Mouse (Mus musculus) kidney, adult 2 months (tissue): Measurements from ENCODE around the gene Rnf43. TPM values are rescaled to one million over a fixed set of nuclear protein-coding genes. Genes with fewer than 3 reads are reported as not detected.

Experiments
- DNase-seq: peaks from one replicate; pipeline ENCODE4 v3.0.0; 2021
- H3K27ac ChIP-seq: fragments of 200-500 bp; 2 replicates; pipeline ENCODE4 v1.5.1; 2012; ENCODE audit warnings: low read depth, low read length, control low read depth, inconsistent platforms; ENCODE audit not compliant: insufficient read depth
- H3K27me3 ChIP-seq: fragments of 200-500 bp; replicated peaks from 2 replicates; pipeline ENCODE4 v1.6.1; 2012; ENCODE audit warnings: mild to moderate bottlenecking, moderate library complexity, low read length, inconsistent platforms; ENCODE audit not compliant: control insufficient read depth, insufficient read depth
- H3K36me3 ChIP-seq: fragments of 200-500 bp; 2 replicates; pipeline ENCODE4 v1.6.1; 2012; ENCODE audit warnings: mild to moderate bottlenecking, moderate library complexity, low read length, inconsistent platforms; ENCODE audit not compliant: control insufficient read depth, insufficient read depth
- H3K4me1 ChIP-seq: fragments of 200-500 bp; 2 replicates; pipeline ENCODE4 v1.6.1; 2011; ENCODE audit warnings: low read length; ENCODE audit not compliant: control insufficient read depth, insufficient read depth
- H3K4me3 ChIP-seq: fragments of 200-500 bp; 2 replicates; pipeline ENCODE4 v1.5.1; 2011; ENCODE audit warnings: mild to moderate bottlenecking, low read depth, low read length, control low read depth; ENCODE audit not compliant: insufficient read depth
- CTCF ChIP-seq: fragments of 200-500 bp; conservative IDR thresholded peaks from 2 replicates; pipeline ENCODE4 v1.5.1; 2011; ENCODE audit warnings: low read depth, mild to moderate bottlenecking, control low read depth, low read length, moderate library complexity, mixed read lengths; ENCODE audit not compliant: insufficient read depth, insufficient read length
- POLR2A ChIP-seq: fragments of 200-500 bp; IDR thresholded peaks from one replicate; pipeline ENCODE4 v1.6.1; 2011; ENCODE audit warnings: low read depth, low read length, control low read depth
- whole genome bisulfite sequencing: fragments of 180-500 bp; shearing (Covaris S2); methylation state at CpG from one replicate; pipeline ENCODE4 v1.1.7; 2018; 5-methylcytosine and 5-hydroxymethylcytosine counted together
- polyA plus RNA-seq: library from polyadenylated mRNA; depleted of rRNA; stranded (reverse); fragments of >200 nt; gene quantifications from 2 replicates; pipeline ENCODE4 v1.2.3, GENCODE M21; 2012

Gene Rnf43
- polyA plus RNA-seq, 1 experiment: 4.0 TPM

DNA sequence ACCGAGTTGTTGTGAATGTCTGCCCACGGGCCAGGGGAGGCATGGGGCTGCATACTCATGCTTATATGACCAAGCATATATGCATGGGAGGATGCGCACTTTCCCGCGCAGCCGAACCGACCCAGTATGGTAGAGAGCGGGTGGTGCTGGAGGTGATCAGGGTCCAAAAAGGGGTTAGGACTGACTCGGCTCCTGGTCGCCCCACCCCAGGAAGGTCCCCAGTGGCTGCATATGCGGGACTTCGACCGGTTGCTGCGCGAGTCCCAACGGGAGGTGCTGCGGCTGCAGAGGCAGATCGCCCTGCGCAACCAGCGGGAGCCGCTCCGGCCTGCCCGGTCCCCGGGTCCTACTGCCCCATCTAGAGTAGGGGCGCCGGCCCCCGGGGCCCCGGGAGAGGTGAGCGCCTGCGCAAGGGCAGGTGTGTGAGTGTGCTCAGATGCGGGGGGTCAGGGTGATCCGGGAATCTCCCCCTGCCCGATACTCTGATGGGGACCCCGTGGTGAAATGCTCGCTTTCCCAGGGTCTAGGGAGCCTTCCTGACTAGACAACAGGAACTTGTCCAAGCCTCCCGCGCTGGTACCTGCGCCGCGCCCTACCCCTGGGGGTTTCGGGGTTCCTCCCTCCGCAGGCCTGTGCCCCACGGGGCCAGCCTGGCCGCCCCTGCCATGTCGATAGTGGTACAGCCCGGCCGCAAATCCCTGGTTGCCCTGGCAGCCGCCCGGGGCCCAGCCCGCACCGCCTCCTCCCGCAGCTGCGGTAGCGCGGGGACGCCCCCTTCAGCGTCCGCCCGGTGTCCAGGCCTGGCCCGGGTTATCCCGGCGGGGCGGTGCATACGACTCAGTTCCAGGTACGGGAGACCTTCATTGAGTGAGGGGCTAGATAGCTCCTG, 101.7 kb downstream of the Rnf43 start:
- Histone ChIP-seq H3K27me3 (no peaks in the 10 kb centered on the region), H3K4me3 (peak overlapping the region; percentile 43), H3K4me1 (no peaks in the 10 kb centered on the region), H3K36me3 (no peaks in the 10 kb centered on the region), H3K27ac (no peak overlapping the region)
- WGBS: 2% methylated on average over 65 of the region's 65 CpGs
- no peak for DNase-seq
- no peak for TF ChIP-seq POLR2A
- TF ChIP-seq CTCF: no peak

DNA sequence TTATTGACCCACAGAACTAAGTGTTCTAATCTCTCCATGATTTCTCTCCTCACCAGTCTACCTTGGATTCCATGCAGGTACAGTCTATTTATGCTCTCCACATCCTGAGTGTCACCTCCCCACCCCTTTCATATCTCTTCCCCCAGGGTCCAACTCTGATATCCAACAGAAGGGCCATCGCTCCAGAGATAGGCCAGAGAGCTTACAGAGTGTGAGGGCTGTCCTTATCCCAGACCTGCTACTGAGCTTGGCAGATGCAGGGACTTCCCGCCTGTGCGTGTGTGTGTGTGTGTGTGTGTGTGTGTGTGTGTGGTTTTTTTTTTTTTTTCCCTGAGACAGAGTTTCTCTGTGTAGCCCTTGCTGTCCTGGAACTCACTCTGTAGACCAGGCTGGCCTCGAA, 106.2 kb downstream of the Rnf43 start:
- no peak overlapping the region for H3K4me3 ChIP-seq
- H3K27me3 ChIP-seq: no peaks in the 10 kb centered on the region
- 86% methylated on average over 4 of the region's 4 CpGs for WGBS
- DNase-seq: no peak
- H3K27ac ChIP-seq: no peak overlapping the region
- H3K4me1 ChIP-seq: no peaks in the 10 kb centered on the region
- TF ChIP-seq CTCF (no peak), POLR2A (no peak)
- H3K36me3 ChIP-seq: no peaks in the 10 kb centered on the region

DNA sequence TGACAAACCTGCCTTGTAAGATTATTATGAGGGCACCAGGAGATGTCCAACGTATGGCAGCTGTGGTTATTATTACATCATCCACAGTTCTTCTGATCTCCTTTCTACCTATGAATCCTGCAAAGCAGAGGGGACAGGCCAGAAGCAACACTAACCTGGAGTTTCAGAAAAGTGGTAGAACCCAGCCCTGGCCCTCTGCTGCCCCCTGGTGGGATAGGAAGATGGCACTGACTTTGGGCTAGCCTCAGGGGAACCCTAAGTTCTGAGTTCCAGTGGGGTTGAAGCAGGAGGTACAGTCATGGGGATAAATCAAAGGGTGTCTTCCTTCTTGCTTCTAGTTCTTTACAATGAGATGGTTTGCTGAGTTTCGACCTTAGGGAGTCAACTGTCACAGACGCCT, 108.5 kb downstream of the Rnf43 start:
- H3K27ac ChIP-seq: no peak overlapping the region
- H3K36me3 ChIP-seq: no peaks in the 10 kb centered on the region
- H3K27me3 ChIP-seq: no peaks in the 10 kb centered on the region
- DNase-seq: peak; percentile 69
- TF ChIP-seq POLR2A (no peak), CTCF (peak; percentile 92)
- no peaks in the 10 kb centered on the region for H3K4me1 ChIP-seq
- 53% methylated on average over 3 of the region's 3 CpGs for WGBS
- H3K4me3 ChIP-seq: no peak overlapping the region

DNA sequence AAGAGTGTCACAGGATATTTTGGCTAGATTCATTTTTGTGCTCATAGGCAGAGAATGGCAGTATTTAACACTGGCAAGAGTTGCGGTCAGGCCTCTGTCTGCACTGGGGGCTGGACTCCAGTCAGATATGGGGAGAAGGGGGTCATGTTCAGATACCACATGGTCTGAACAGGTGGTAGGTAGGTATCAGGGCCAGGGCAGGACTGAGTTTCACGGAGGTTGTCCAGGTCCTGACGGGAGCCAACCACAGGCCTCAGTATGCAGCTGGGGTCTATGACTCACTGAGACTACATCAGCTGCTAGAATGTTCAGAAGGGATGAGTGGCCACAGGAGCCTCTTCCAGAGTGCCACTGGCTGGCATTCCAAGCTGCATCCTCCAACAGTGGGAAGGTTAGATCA, 109.8 kb downstream of the Rnf43 start:
- Histone ChIP-seq H3K27ac (no peak overlapping the region), H3K36me3 (no peaks in the 10 kb centered on the region), H3K4me3 (no peak overlapping the region), H3K27me3 (no peaks in the 10 kb centered on the region), H3K4me1 (no peaks in the 10 kb centered on the region)
- TF ChIP-seq POLR2A (no peak), CTCF (no peak)
- no peak for DNase-seq
- WGBS: 88% methylated on average over 3 of the region's 3 CpGs

GRCm38 (mm10) chr11:87778100-87778765, 115.7 kb downstream of the Rnf43 start:
- Histone ChIP-seq H3K27me3 (no peaks in the 10 kb centered on the region), H3K4me3 (peak overlapping the region; percentile 49), H3K36me3 (no peaks in the 10 kb centered on the region), H3K27ac (peak overlapping the region; percentile 55), H3K4me1 (no peaks in the 10 kb centered on the region)
- WGBS: 4% methylated on average over 32 of the region's 32 CpGs
- peak; percentile 90 for DNase-seq
- TF ChIP-seq POLR2A (peak; percentile 38), CTCF (no peak)

- peak overlapping the region; percentile 49; the same call in 1 of the 2 replicates for H3K4me3 ChIP-seq
- H3K4me1 ChIP-seq: no peaks in the 10 kb centered on the region
- WGBS: 44% methylated on average over 12 of the region's 12 CpGs
- no peak overlapping the region for H3K27ac ChIP-seq
- TF ChIP-seq CTCF (no peak), POLR2A (no peak)
- DNase-seq: no peak
- H3K27me3 ChIP-seq: no peaks in the 10 kb centered on the region
- H3K36me3 ChIP-seq: no peaks in the 10 kb centered on the region
These were observed 116.4 kb downstream of the Rnf43 start for GRCm38 (mm10) chr11:87778915-87779314.

GRCm38 (mm10) chr11:87779392-87779791, 116.9 kb downstream of the Rnf43 start:
- Histone ChIP-seq H3K27ac (no peak overlapping the region), H3K27me3 (no peaks in the 10 kb centered on the region), H3K36me3 (no peaks in the 10 kb centered on the region), H3K4me1 (no peaks in the 10 kb centered on the region), H3K4me3 (no peak overlapping the region)
- TF ChIP-seq POLR2A: no peak
- TF ChIP-seq CTCF: no peak
- DNase-seq: no peak
- 82% methylated on average over 4 of the region's 4 CpGs for WGBS
